Mouse (Mus musculus) neural tube, embryonic 15.5 days (tissue): ENCODE results near the gene Ell. TPM values are rescaled to one million over a fixed set of nuclear protein-coding genes. Genes with fewer than 3 reads are reported as not detected.

Source experiments
- ATAC-seq: fragments of 200-750 bp; cut with Nextera tagmentation; 2 replicates; pipeline ENCODE4 v1.8.0; 2017; ENCODE audit warnings: mild to moderate bottlenecking, moderate TSS enrichment, moderate library complexity; ENCODE audit not compliant: low FRiP score
- H3K27ac ChIP-seq: fragments of 300-500 bp; sonication (generic); replicated peaks from 2 replicates; pipeline ENCODE4 v1.5.1; 2015; ENCODE audit warnings: mild to moderate bottlenecking, inconsistent platforms
- H3K27me3 ChIP-seq: fragments of 300-500 bp; sonication (generic); replicated peaks from 2 replicates; pipeline ENCODE4 v1.6.1; 2015; ENCODE audit warnings: inconsistent platforms
- H3K36me3 ChIP-seq: fragments of 300-500 bp; sonication (generic); 2 replicates; pipeline ENCODE4 v1.6.1; 2015; ENCODE audit warnings: inconsistent platforms
- H3K4me1 ChIP-seq: fragments of 300-500 bp; sonication (generic); 2 replicates; pipeline ENCODE4 v1.6.1; 2015; ENCODE audit warnings: inconsistent platforms
- H3K4me2 ChIP-seq: fragments of 300-500 bp; sonication (generic); 2 replicates; pipeline ENCODE4 v1.6.1; 2015; ENCODE audit warnings: inconsistent platforms, mild to moderate bottlenecking, moderate library complexity
- H3K4me3 ChIP-seq: fragments of 300-500 bp; sonication (generic); replicated peaks from 2 replicates; pipeline ENCODE4 v1.5.1; 2015; ENCODE audit warnings: mild to moderate bottlenecking, inconsistent platforms
- H3K9ac ChIP-seq: fragments of 300-500 bp; sonication (generic); replicated peaks from 2 replicates; pipeline ENCODE4 v1.6.1; 2015; ENCODE audit warnings: mild to moderate bottlenecking, inconsistent platforms
- H3K9me3 ChIP-seq: fragments of 300-500 bp; sonication (generic); replicated peaks from 2 replicates; pipeline ENCODE4 v1.6.1; 2016; ENCODE audit warnings: inconsistent platforms
- WGBS: fragments of 180-500 bp; shearing (Covaris S2); methylation state at CpG from one replicate; pipeline ENCODE4 v1.1.7; 2015; ENCODE audit warnings: mixed read lengths; 5-methylcytosine and 5-hydroxymethylcytosine counted together
- polyA plus RNA-seq: library from polyadenylated mRNA; unstranded; fragments of >200 nt; fragmentation: Nextera tagmentation; extraction: Ambion mirVana; gene quantifications from 2 replicates; pipeline ENCODE4 v1.2.1, GENCODE M21; 2015

The Ell gene
- 14.7 and 19.2 TPM in 2 replicates for polyA plus RNA-seq

- Histone ChIP-seq H3K27ac (peak within 1 kb of the TSS; percentile 97), H3K36me3 (peaks cover 28% of the 10 kb centered on the region), H3K9me3 (no peaks in the 10 kb centered on the region), H3K9ac (peak within 1 kb of the TSS; percentile 91), H3K4me2 (peak within 1 kb of the TSS; percentile 93), H3K4me1 (peaks cover 48% of the 10 kb centered on the region), H3K27me3 (no peaks in the 10 kb centered on the region), H3K4me3 (peak within 1 kb of the TSS; percentile 88)
- under 1% methylated on average over 58 of the region's 58 CpGs for WGBS
- peak; percentile 91 for ATAC-seq
These were observed at the start of gene Ell for GRCm38 (mm10) chr8:70539077-70539813. Ell (plus strand) TSS chr8:70539457.

- H3K4me2 ChIP-seq = peak overlapping the region; percentile 45
- no peak for ATAC-seq
- no peaks in the 10 kb centered on the region; the same call in 1 of the 2 replicates for H3K36me3 ChIP-seq
- H3K9ac ChIP-seq = no peak overlapping the region
- WGBS = under 1% methylated on average over 24 of the region's 41 CpGs
- peaks cover 93% of the 10 kb centered on the region for H3K27me3 ChIP-seq
- no peak overlapping the region for H3K27ac ChIP-seq
- H3K4me3 ChIP-seq = peak overlapping the region; percentile 17; the same call in 1 of the 2 replicates
- no peaks in the 10 kb centered on the region for H3K9me3 ChIP-seq
- peaks cover 67% of the 10 kb centered on the region for H3K4me1 ChIP-seq
These were observed 49.7 kb upstream of the Ell start for GRCm38 (mm10) chr8:70489576-70489975.

- WGBS = 11% methylated on average over 10 of the region's 10 CpGs
- H3K36me3 ChIP-seq = no peaks in the 10 kb centered on the region; the same call in 1 of the 2 replicates
- no peak overlapping the region for H3K9ac ChIP-seq
- ATAC-seq = no peak
- peaks cover 73% of the 10 kb centered on the region for H3K4me1 ChIP-seq
- H3K9me3 ChIP-seq = no peaks in the 10 kb centered on the region
- no peak overlapping the region for H3K4me3 ChIP-seq
- H3K4me2 ChIP-seq = no peak overlapping the region
- peaks cover 93% of the 10 kb centered on the region for H3K27me3 ChIP-seq
- H3K27ac ChIP-seq = no peak overlapping the region
These were observed 49.0 kb upstream of the Ell start for GRCm38 (mm10) chr8:70490061-70490879.

GRCm38 (mm10) chr8:70490880-70491495 is 48.3 kb upstream of the Ell start:
- H3K9ac ChIP-seq = no peak overlapping the region
- no peak overlapping the region for H3K4me3 ChIP-seq
- H3K4me1 ChIP-seq = peaks cover 76% of the 10 kb centered on the region
- no peak for ATAC-seq
- H3K27ac ChIP-seq = no peak overlapping the region
- no peaks in the 10 kb centered on the region for H3K36me3 ChIP-seq
- 1% methylated on average over 20 of the region's 20 CpGs for WGBS
- no peak overlapping the region for H3K4me2 ChIP-seq
- no peaks in the 10 kb centered on the region for H3K9me3 ChIP-seq
- peaks cover 93% of the 10 kb centered on the region for H3K27me3 ChIP-seq

GRCm38 (mm10) chr8:70492664-70493640 is 46.3 kb upstream of the Ell start, which contains the start of gene Crlf1:
Crlf1 (plus strand) TSS chr8:70493158.
- no peak for ATAC-seq
- peaks cover 61% of the 10 kb centered on the region for H3K4me1 ChIP-seq

GRCm38 (mm10) chr8:70493692-70494415 is 45.4 kb upstream of the Ell start:
- WGBS = 1% methylated on average over 44 of the region's 47 CpGs
- Histone ChIP-seq H3K36me3 (no peaks in the 10 kb centered on the region), H3K9me3 (no peaks in the 10 kb centered on the region), H3K9ac (0 out of 2 replicates have a peak overlapping the region, but pooled peaks have one; percentile 17), H3K4me1 (peaks cover 52% of the 10 kb centered on the region), H3K27me3 (peaks cover 99% of the 10 kb centered on the region), H3K27ac (no peak overlapping the region), H3K4me2 (peak overlapping the region; percentile 63), H3K4me3 (peak overlapping the region; percentile 35)
- ATAC-seq = no peak

More at GRCm38 (mm10) chr8:70492664-70493640, 46.3 kb upstream of the Ell start, which contains the start of gene Crlf1:
- Histone ChIP-seq H3K36me3 (no peaks in the 10 kb centered on the region), H3K4me2 (peak within 1 kb of the TSS; percentile 63), H3K9me3 (no peaks in the 10 kb centered on the region), H3K27me3 (peaks cover 99% of the 10 kb centered on the region), H3K27ac (no peak within 1 kb of the TSS), H3K4me3 (peak within 1 kb of the TSS; percentile 35), H3K9ac (peak within 1 kb of the TSS; percentile 26)
- under 1% methylated on average over 55 of the region's 93 CpGs for WGBS

- ATAC-seq = no peak
- Histone ChIP-seq H3K4me3 (peak overlapping the region; percentile 35), H3K27me3 (peaks cover 98% of the 10 kb centered on the region), H3K36me3 (no peaks in the 10 kb centered on the region), H3K9ac (no peak overlapping the region), H3K9me3 (no peaks in the 10 kb centered on the region), H3K4me1 (peaks cover 45% of the 10 kb centered on the region), H3K4me2 (peak overlapping the region; percentile 63), H3K27ac (no peak overlapping the region)
- 4% methylated on average over 28 of the region's 28 CpGs for WGBS
These were observed 44.8 kb upstream of the Ell start for GRCm38 (mm10) chr8:70494416-70494945.

GRCm38 (mm10) chr8:70495001-70495770 is 44.1 kb upstream of the Ell start:
- no peaks in the 10 kb centered on the region for H3K36me3 ChIP-seq
- no peak overlapping the region for H3K27ac ChIP-seq
- peaks cover 98% of the 10 kb centered on the region for H3K27me3 ChIP-seq
- no peaks in the 10 kb centered on the region for H3K9me3 ChIP-seq
- H3K4me1 ChIP-seq = peaks cover 41% of the 10 kb centered on the region
- 0 out of 2 replicates have a peak, but pooled peaks have one; percentile 15 for ATAC-seq
- 2% methylated on average over 21 of the region's 21 CpGs for WGBS
- H3K4me3 ChIP-seq = no peak overlapping the region
- no peak overlapping the region for H3K9ac ChIP-seq
- H3K4me2 ChIP-seq = peak overlapping the region; percentile 20

GRCm38 (mm10) chr8:70495771-70496062 is 43.5 kb upstream of the Ell start:
- H3K4me2 ChIP-seq = peak overlapping the region; percentile 20
- no peak overlapping the region for H3K27ac ChIP-seq
- H3K9ac ChIP-seq = no peak overlapping the region
- WGBS = 8% methylated on average over 12 of the region's 12 CpGs
- no peak overlapping the region for H3K4me3 ChIP-seq
- no peaks in the 10 kb centered on the region for H3K36me3 ChIP-seq
- H3K9me3 ChIP-seq = no peaks in the 10 kb centered on the region
- no peak for ATAC-seq
- H3K4me1 ChIP-seq = peaks cover 45% of the 10 kb centered on the region
- peaks cover 98% of the 10 kb centered on the region for H3K27me3 ChIP-seq
